Mouse (Mus musculus) heart, embryonic 15.5 days (tissue): ENCODE measurements at regions not wholly inside any gene's neighbourhood (a gene's known extent, or its start where the extent isn't known, plus 50 kb on each side); places are given as distances from the start of the nearest gene placed in this dataset.

ENCODE experiments used
- ATAC-seq: fragments of 200-750 bp; cut with Nextera tagmentation; replicated peaks from 2 replicates; pipeline ENCODE4 v1.8.0; 2017; ENCODE audit warnings: low read depth, moderate TSS enrichment; ENCODE audit not compliant: insufficient number of reproducible peaks, insufficient read depth, low FRiP score
- H3K27ac ChIP-seq: fragments of 300-500 bp; sonication (generic); 2 replicates; pipeline ENCODE4 v1.5.1; 2015; ENCODE audit warnings: mild to moderate bottlenecking, inconsistent platforms
- H3K27me3 ChIP-seq: fragments of 300-500 bp; sonication (generic); 2 replicates; pipeline ENCODE4 v1.6.1; 2015; ENCODE audit warnings: inconsistent platforms
- H3K36me3 ChIP-seq: fragments of 300-500 bp; sonication (generic); 2 replicates; pipeline ENCODE4 v1.6.1; 2015; ENCODE audit warnings: mild to moderate bottlenecking, inconsistent platforms
- H3K4me1 ChIP-seq: fragments of 300-500 bp; sonication (generic); replicated peaks from 2 replicates; pipeline ENCODE4 v1.6.1; 2015; ENCODE audit warnings: inconsistent platforms
- H3K4me2 ChIP-seq: fragments of 300-500 bp; sonication (generic); 2 replicates; pipeline ENCODE4 v1.6.1; 2015; ENCODE audit warnings: inconsistent platforms, mild to moderate bottlenecking, moderate library complexity
- H3K4me3 ChIP-seq: fragments of 300-500 bp; sonication (generic); 2 replicates; pipeline ENCODE4 v1.5.1; 2015; ENCODE audit warnings: mild to moderate bottlenecking, inconsistent platforms
- H3K9ac ChIP-seq: fragments of 300-500 bp; sonication (generic); 2 replicates; pipeline ENCODE4 v1.6.1; 2015; ENCODE audit warnings: mild to moderate bottlenecking, inconsistent platforms
- H3K9me3 ChIP-seq: fragments of 300-500 bp; sonication (generic); replicated peaks from 2 replicates; pipeline ENCODE4 v1.6.1; 2016; ENCODE audit warnings: inconsistent platforms
- WGBS: fragments of 180-500 bp; shearing (Covaris S2); methylation state at CpG from one replicate; pipeline ENCODE4 v1.1.7; 2015; ENCODE audit warnings: mixed read lengths; 5-methylcytosine and 5-hydroxymethylcytosine counted together

DNA sequence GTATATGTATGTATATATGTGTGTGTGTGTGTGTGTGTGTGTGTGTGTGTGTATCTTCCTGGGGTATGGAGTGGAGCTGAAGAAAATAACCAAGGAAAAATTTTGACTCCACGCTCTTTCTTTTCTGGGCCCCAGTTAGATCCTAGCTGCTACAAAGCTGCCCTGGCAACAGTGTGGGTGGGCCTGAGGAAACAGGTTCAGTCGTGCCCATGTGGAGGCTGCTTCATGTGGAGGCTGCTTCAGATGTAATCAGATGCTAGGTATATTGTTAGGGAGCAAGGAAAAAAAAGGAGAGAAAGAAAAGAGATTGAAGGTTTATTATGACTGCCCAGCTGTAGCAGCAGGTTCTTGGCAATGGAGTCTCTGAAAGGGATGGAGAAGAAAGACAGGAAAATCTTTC, 100.6 kb downstream of the Fam168b start:
- H3K9ac ChIP-seq, result no peak overlapping the region
- WGBS, result 71% methylated on average over 2 of the region's 2 CpGs
- no peak overlapping the region for H3K4me2 ChIP-seq
- no peaks in the 10 kb centered on the region for H3K4me1 ChIP-seq
- H3K27me3 ChIP-seq, result 0 out of 2 replicates have a peak, but pooled peaks cover 3% of the 10 kb centered on the region
- H3K9me3 ChIP-seq, result no peaks in the 10 kb centered on the region
- no peak overlapping the region for H3K4me3 ChIP-seq
- no peak for ATAC-seq
- H3K27ac ChIP-seq, result no peak overlapping the region
- no peaks in the 10 kb centered on the region for H3K36me3 ChIP-seq

DNA sequence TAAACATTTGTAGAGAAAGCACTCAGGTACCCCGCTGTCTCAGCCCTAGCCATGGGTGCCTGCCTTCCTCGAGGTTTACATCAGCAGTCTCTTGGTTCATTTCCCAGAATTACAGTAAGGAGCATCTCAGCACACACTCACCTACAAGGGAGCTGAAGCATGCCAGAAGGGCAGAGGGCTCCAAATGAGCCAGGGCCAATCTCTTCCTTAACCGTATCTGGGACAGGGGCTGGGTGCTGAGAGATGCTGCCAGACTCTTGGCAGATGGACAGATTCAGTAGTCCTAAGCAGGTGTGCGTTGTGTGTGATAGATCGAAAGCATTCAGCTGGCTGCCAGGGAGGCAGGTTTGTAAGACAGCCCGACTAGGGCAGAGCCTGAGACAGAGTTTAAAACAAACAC, 97.0 kb downstream of the Fam168b start:
- ATAC-seq, result no peak
- Histone ChIP-seq H3K36me3 (no peaks in the 10 kb centered on the region), H3K27ac (no peak overlapping the region), H3K4me3 (no peak overlapping the region), H3K27me3 (peaks cover 38% of the 10 kb centered on the region), H3K4me1 (peaks cover 13% of the 10 kb centered on the region), H3K4me2 (no peak overlapping the region), H3K9me3 (no peaks in the 10 kb centered on the region), H3K9ac (no peak overlapping the region)
- 60% methylated on average over 6 of the region's 6 CpGs for WGBS

DNA sequence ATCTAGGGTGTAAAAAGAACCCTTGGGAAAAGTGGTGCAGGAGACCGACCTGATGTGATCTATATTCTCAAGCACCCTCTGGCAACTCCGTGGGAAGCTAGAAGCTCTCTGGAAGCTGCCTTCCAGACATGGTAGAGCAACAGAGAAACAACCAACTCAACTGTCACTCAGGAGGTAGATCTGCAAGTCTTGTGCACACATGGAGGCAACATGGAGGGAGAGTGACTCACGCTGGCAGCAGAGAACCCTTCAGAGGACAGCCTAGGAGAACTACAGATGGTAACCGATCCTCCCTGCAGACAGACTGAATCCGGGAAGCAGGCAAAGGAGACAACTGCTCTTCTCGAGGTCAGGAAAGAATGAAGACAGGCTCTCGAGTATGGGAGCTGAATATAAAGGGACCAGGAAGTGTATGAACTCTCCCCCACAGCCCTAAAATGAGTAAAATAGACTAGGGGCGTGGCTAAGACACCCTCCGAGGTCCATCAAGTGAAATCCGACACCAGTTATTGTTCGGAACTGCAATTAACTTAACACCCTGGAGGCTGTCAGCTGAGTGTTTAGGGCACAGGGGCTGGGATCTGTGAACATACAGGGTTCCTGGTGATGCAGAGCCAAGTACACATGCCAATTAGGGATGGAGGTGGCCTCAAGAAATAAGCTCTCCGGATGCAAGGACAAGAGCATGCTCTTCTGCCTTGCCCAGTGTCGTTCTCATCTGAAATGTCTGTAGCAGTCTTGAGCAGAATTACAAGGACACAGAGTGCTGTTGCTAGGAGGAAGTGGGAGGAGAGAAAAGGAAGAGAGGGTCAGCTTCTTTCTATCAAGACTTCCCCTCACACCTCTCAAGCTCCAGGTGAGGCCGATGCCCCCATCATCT, 93.5 kb downstream of the Fam168b start:
- Histone ChIP-seq H3K4me2 (peak overlapping the region; percentile 98), H3K27me3 (peaks cover 61% of the 10 kb centered on the region), H3K9ac (no peak overlapping the region), H3K4me1 (peaks cover 19% of the 10 kb centered on the region), H3K9me3 (no peaks in the 10 kb centered on the region), H3K36me3 (no peaks in the 10 kb centered on the region), H3K27ac (no peak overlapping the region), H3K4me3 (peak overlapping the region; percentile 70; the same call in 1 of the 2 replicates)
- 12% methylated on average over 14 of the region's 14 CpGs for WGBS
- no peak for ATAC-seq

DNA sequence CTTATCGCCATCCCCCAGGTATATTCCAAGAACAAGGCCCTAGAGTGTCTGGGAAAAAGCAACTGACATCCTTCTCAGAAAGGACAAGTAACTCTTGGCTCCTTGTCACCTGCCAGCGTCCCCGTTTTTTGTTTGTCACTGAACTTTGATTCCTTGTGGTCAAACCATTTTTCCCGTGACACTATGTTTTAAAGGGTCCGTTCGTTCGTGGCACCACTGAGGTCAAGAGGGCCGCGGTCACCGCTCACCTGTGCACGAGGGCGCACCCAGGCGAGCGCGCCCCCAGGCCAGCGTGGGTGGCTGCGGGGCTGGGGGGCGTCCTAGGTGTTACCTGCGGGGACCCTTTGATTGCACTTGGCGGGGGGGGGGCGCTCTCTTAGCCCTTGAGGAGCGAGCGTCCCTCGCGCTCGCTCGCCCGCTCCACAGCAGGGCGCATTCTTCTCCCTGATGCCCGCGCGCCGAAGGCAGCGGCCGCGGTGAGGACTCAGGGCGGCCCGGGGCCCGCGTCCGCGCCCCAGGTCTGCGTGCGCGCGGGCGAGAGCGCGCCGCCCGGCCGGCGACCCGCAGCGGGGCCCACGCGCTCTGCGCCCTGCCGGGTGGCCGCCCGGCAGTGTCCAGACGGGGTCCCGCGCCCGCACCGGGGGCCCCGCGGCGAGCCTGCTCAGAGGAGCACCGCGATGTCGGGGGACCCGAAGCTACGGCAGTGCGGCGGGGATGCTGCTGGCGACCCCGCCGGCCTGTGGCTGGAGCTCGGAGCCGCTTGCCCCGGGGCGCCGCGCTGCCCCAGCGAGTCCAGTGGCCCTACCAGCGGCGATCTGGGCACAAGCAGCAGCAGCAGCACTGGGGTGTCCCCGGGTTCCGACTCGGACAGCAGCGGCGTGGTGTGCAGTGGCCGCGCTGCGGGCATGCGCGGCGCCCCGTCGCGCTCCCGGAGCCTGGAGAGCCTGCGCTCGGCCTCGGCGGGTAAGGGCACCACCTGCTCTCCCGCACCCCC, 92.5 kb downstream of the Fam168b start:
- peaks cover 62% of the 10 kb centered on the region for H3K27me3 ChIP-seq

DNA sequence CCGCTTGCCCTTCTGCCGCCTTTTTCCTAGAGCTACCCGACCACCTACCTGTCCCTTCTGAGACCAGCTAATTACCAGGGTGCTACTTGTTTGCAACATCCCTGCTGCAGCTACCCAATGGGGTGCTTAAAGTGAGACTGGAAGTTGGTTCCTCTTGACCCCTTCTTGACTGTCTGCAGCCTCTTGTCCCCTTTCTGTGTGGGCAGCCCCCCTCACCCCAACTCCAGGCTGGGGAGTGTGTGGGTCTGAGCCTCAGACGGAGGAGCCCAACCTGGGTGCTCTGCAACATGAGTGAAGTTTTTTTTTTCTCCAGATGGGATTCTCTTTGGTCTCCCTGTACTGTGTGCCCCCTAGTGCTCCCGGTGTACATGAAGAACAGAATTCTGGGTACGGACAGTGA, 91.7 kb downstream of the Fam168b start:
- peaks cover 19% of the 10 kb centered on the region for H3K4me1 ChIP-seq
- no peaks in the 10 kb centered on the region for H3K9me3 ChIP-seq
- H3K27me3 ChIP-seq, result peaks cover 64% of the 10 kb centered on the region
- H3K36me3 ChIP-seq, result no peaks in the 10 kb centered on the region
- no peak for ATAC-seq
- H3K4me3 ChIP-seq, result peak overlapping the region; percentile 70
- no peak overlapping the region for H3K27ac ChIP-seq
- no peak overlapping the region for H3K9ac ChIP-seq
- H3K4me2 ChIP-seq, result peak overlapping the region; percentile 98
- WGBS, result 5% methylated on average over 6 of the region's 6 CpGs

More for the DNA sequence above, 92.5 kb downstream of the Fam168b start:
- ATAC-seq, result peak; percentile 71
- Histone ChIP-seq H3K9ac (peak overlapping the region; percentile 52), H3K36me3 (no peaks in the 10 kb centered on the region), H3K4me1 (peaks cover 19% of the 10 kb centered on the region), H3K9me3 (no peaks in the 10 kb centered on the region), H3K4me3 (peak overlapping the region; percentile 70), H3K4me2 (peak overlapping the region; percentile 98), H3K27ac (no peak overlapping the region)
- under 1% methylated on average over 100 of the region's 108 CpGs for WGBS

DNA sequence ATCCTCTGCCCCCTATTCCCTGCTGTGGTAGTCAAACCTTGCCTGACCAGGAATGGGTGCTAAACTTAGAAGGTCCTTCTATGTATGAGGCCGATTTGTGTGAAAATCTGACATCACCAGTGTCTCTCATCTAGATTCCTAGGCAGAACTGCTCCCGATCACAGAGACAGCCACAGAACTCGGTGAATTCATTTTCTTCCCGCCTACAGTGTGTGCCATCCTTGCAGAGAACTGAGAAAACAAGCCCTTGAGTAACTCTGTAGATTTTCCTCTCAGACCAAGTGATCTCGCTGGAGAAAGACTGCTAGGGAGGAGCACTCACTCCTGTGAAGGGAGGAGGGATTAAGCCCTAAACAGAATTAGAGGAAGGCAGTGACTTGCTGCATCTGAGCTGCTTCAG, 89.3 kb downstream of the Fam168b start:
- ATAC-seq, result no peak
- no peak overlapping the region for H3K27ac ChIP-seq
- no peak overlapping the region for H3K4me3 ChIP-seq
- no peaks in the 10 kb centered on the region for H3K36me3 ChIP-seq
- no peaks in the 10 kb centered on the region for H3K9me3 ChIP-seq
- no peak overlapping the region for H3K9ac ChIP-seq
- 50% methylated on average over 5 of the region's 5 CpGs for WGBS
- H3K4me2 ChIP-seq, result no peak overlapping the region
- peaks cover 49% of the 10 kb centered on the region for H3K27me3 ChIP-seq
- H3K4me1 ChIP-seq, result peaks cover 19% of the 10 kb centered on the region

DNA sequence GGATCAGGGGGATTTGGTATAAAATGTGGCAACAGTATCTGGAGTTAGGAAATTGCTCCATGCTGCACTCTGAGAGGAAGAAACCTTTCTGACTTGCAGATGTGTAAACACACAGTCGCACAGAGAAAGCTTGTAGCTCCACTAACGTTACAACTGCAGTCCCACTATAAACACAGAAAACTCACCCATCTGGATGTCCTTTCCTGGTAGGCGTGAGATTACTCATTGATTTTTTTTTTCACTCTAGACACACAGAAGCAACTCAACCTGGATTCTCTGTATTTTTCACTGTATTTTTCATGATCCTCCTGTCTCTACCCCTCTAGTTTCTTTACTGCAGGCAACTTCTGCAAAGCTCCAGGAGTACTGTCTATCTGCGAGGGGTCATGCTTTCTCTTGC, 82.3 kb downstream of the Fam168b start:
- H3K9ac ChIP-seq, result no peak overlapping the region
- 63% methylated on average over 4 of the region's 4 CpGs for WGBS
- no peak overlapping the region for H3K4me2 ChIP-seq
- H3K4me3 ChIP-seq, result no peak overlapping the region
- H3K36me3 ChIP-seq, result no peaks in the 10 kb centered on the region
- no peak overlapping the region for H3K27ac ChIP-seq
- no peak for ATAC-seq
- no peaks in the 10 kb centered on the region for H3K4me1 ChIP-seq
- H3K9me3 ChIP-seq, result no peaks in the 10 kb centered on the region
- H3K27me3 ChIP-seq, result no peaks in the 10 kb centered on the region

DNA sequence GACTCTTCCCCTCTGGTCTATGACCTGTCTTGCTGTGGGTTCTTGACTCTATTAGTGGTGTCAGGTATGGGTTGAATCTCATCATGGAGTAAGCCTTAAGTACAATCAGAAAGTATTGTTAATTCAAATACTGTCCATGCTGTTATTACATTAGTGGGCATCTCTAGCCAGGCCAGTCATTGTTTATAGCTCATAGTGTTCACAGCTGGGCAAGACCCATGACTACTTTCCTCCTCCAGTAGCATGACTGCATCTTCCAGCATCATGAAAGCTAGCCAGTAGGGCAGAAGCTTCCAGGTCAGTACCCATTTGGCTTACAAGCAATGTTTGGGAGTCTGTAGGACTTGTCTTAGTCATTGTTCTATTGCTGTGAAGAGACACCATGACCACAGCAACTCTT, 81.4 kb downstream of the Fam168b start:
- Histone ChIP-seq H3K36me3 (no peaks in the 10 kb centered on the region), H3K4me1 (no peaks in the 10 kb centered on the region), H3K27me3 (no peaks in the 10 kb centered on the region), H3K27ac (no peak overlapping the region), H3K4me2 (no peak overlapping the region), H3K4me3 (no peak overlapping the region), H3K9me3 (no peaks in the 10 kb centered on the region), H3K9ac (no peak overlapping the region)
- no peak for ATAC-seq

DNA sequence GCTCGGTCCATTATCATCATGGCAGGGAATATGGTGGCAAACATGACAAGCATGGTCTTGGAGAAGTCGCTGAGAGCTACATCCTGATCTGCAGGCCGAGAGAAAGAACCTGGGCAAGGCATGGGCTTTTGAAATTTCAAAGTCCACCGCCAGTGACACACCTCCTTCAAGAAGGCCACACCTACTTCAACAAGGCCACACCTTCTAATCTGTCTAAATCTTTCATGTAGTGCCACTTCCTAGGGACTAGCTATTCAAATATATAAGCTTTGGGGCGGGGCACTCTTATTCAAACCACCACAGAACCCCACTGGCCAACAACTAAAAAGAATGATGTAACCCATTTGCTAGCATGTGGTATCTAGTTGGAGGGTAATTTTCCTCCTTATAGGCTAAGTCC, 81.0 kb downstream of the Fam168b start:
- no peak overlapping the region for H3K4me3 ChIP-seq
- H3K4me2 ChIP-seq, result no peak overlapping the region
- no peak overlapping the region for H3K27ac ChIP-seq
- 83% methylated on average over 5 of the region's 5 CpGs for WGBS
- no peak overlapping the region for H3K9ac ChIP-seq
- H3K4me1 ChIP-seq, result no peaks in the 10 kb centered on the region
- H3K9me3 ChIP-seq, result no peaks in the 10 kb centered on the region
- ATAC-seq, result no peak
- H3K36me3 ChIP-seq, result no peaks in the 10 kb centered on the region
- no peaks in the 10 kb centered on the region for H3K27me3 ChIP-seq
